Mouse (Mus musculus) bone marrow, adult 2 months (tissue): ENCODE results near the gene Cdhr1.

Experiments used
- CTCF ChIP-seq: fragments of 200-500 bp; IDR thresholded peaks from 2 replicates; pipeline ENCODE4 v1.5.1; 2011; ENCODE audit warnings: low read length, control low read depth; ENCODE audit not compliant: control insufficient read depth, insufficient read depth
- POLR2A ChIP-seq: fragments of 200-500 bp; IDR thresholded peaks from 2 replicates; pipeline ENCODE4 v1.6.1; 2011; ENCODE audit warnings: low read depth, mild to moderate bottlenecking, control low read depth, low read length, borderline replicate concordance; ENCODE audit not compliant: control insufficient read depth

- TF ChIP-seq CTCF (no peak), POLR2A (no peak)
These were observed 3.4 kb upstream of the Cdhr1 start for GRCm38 (mm10) chr14:37101531-37101930.
